Mouse (Mus musculus) G1E (cell line): ENCODE data around the gene Dennd2d.

Experiments
- CTCF ChIP-seq: IDR thresholded peaks from 2 replicates; pipeline ENCODE4 v1.5.1; 2012; ENCODE audit warnings: low read depth, low read length, inconsistent platforms, mixed read lengths
- GATA1 ChIP-seq: IDR thresholded peaks from 2 replicates; pipeline ENCODE4 v1.6.1; 2012; ENCODE audit warnings: borderline replicate concordance, low read length, inconsistent platforms, mixed read lengths
- GATA2 ChIP-seq: IDR thresholded peaks from 2 replicates; pipeline ENCODE4 v1.6.1; 2012; ENCODE audit warnings: low read depth, low read length, inconsistent platforms, borderline replicate concordance
- POLR2AphosphoS5 ChIP-seq: IDR thresholded peaks from 2 replicates; pipeline ENCODE4 v1.6.1; 2012; ENCODE audit warnings: low read depth, low read length, inconsistent platforms; ENCODE audit not compliant: insufficient replicate concordance
- TAL1 ChIP-seq: conservative IDR thresholded peaks from 2 replicates; pipeline ENCODE4 v1.6.1; 2012; ENCODE audit warnings: low read depth, low read length, inconsistent platforms, mixed read lengths

GRCm38 (mm10) chr3:106483796-106484405 lies 1.7 kb downstream of the Dennd2d start:
- TF ChIP-seq CTCF (no peak), GATA1 (no peak), TAL1 (no peak), GATA2 (no peak), POLR2AphosphoS5 (no peak)
